Mouse (Mus musculus): ENCODE measurements at regions not wholly inside any gene's neighbourhood (a gene's known extent, or its start where the extent isn't known, plus 50 kb on each side); places are given as distances from the start of the nearest gene placed in this dataset.

DNA sequence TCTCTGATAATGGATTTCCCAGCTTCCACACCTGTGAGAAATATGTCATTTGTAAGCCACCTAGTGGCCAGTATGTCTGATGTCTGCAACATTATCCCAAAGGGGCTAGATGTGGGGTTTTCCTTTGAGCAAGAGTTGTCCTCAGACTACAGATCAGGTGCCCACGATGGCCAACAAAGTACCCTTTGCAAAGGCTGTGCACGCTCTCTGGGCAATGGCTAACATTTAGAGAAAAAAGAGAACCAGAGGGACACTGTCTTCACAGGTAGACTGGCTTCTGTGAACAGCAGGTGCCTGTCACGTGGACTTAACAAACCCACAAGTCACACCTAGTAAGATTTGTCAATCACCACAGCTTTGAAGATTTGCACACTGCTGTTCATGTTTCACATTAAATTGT is 202.0 kb upstream of the Sash1 start:
- H3K27me3 ChIP-seq (replicated peaks; ENCODE audit: control insufficient read depth, insufficient read depth, low read length) = no peaks in the 10 kb centered on the region
- no peaks in the 10 kb centered on the region for H3K36me3 ChIP-seq (ENCODE audit: control insufficient read depth, insufficient read depth, low read length)
- no peaks in the 10 kb centered on the region for H3K9me3 ChIP-seq (ENCODE audit: control insufficient read depth, low read length)
- H3K4me1 ChIP-seq (ENCODE audit: control insufficient read depth, insufficient read depth, low read length) = no peaks in the 10 kb centered on the region
- H3K9ac ChIP-seq (ENCODE audit: low read depth, low read length) = no peak overlapping the region
- no peak overlapping the region for H3K27ac ChIP-seq (ENCODE audit: low read length)
- no peak overlapping the region for H3K4me3 ChIP-seq (ENCODE audit: low read length)
- WGBS = 89% methylated on average over 3 of the region's 3 CpGs
- no peak overlapping the region for H3K4me2 ChIP-seq (ENCODE audit: low read depth, low read length)
- no peak for ATAC-seq

DNA sequence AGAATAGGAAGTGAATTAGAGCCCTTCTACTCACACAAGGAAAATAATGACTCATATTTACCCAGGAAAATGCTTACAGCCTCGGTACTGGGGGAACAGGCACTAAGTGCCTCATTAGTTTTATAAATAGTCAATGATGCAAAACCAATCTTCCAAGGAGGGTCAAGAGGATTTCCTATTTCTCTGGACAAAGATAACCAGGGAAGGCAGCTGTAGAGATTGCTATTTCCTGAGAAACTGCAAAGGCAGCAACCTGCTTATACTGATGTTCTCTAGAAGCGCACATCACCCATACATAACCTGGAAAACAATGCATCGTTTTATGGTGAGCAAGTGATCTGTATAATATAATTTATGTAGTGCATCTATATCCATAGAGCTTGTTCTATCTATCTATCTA is 201.3 kb upstream of the Sash1 start:
- H3K4me1 ChIP-seq (ENCODE audit: control insufficient read depth, insufficient read depth, low read length) = no peaks in the 10 kb centered on the region
- no peaks in the 10 kb centered on the region for H3K36me3 ChIP-seq (ENCODE audit: control insufficient read depth, insufficient read depth, low read length)
- H3K27me3 ChIP-seq (replicated peaks; ENCODE audit: control insufficient read depth, insufficient read depth, low read length) = no peaks in the 10 kb centered on the region
- no peaks in the 10 kb centered on the region for H3K9me3 ChIP-seq (ENCODE audit: control insufficient read depth, low read length)
- H3K4me2 ChIP-seq (ENCODE audit: low read depth, low read length) = no peak overlapping the region
- 71% methylated on average over 3 of the region's 3 CpGs for WGBS
- no peak for ATAC-seq
- H3K4me3 ChIP-seq (ENCODE audit: low read length) = no peak overlapping the region
- H3K9ac ChIP-seq (ENCODE audit: low read depth, low read length) = no peak overlapping the region
- no peak overlapping the region for H3K27ac ChIP-seq (ENCODE audit: low read length)

- Histone ChIP-seq H3K4me1 (ENCODE audit: control insufficient read depth, insufficient read depth, low read length) (no peaks in the 10 kb centered on the region), H3K9ac (ENCODE audit: low read depth, low read length) (no peak overlapping the region), H3K36me3 (ENCODE audit: control insufficient read depth, insufficient read depth, low read length) (no peaks in the 10 kb centered on the region), H3K27ac (ENCODE audit: low read length) (no peak overlapping the region), H3K4me2 (ENCODE audit: low read depth, low read length) (no peak overlapping the region), H3K27me3 (replicated peaks; ENCODE audit: control insufficient read depth, insufficient read depth, low read length) (no peaks in the 10 kb centered on the region), H3K4me3 (ENCODE audit: low read length) (no peak overlapping the region), H3K9me3 (ENCODE audit: control insufficient read depth, low read length) (no peaks in the 10 kb centered on the region)
- 76% methylated on average over 2 of the region's 2 CpGs for WGBS
- no peak for ATAC-seq
Observed at GRCm38 (mm10) chr10:9086666-9087065, 200.8 kb upstream of the Sash1 start.

- Histone ChIP-seq H3K4me1 (ENCODE audit: control insufficient read depth, insufficient read depth, low read length) (no peaks in the 10 kb centered on the region), H3K4me3 (ENCODE audit: low read length) (no peak overlapping the region), H3K27ac (ENCODE audit: low read length) (no peak overlapping the region), H3K36me3 (ENCODE audit: control insufficient read depth, insufficient read depth, low read length) (no peaks in the 10 kb centered on the region), H3K27me3 (replicated peaks; ENCODE audit: control insufficient read depth, insufficient read depth, low read length) (no peaks in the 10 kb centered on the region), H3K9ac (ENCODE audit: low read depth, low read length) (no peak overlapping the region), H3K4me2 (ENCODE audit: low read depth, low read length) (no peak overlapping the region), H3K9me3 (ENCODE audit: control insufficient read depth, low read length) (no peaks in the 10 kb centered on the region)
- 89% methylated on average over 7 of the region's 7 CpGs for WGBS
- ATAC-seq = no peak
Observed at GRCm38 (mm10) chr10:9085441-9085840, 199.6 kb upstream of the Sash1 start.

DNA sequence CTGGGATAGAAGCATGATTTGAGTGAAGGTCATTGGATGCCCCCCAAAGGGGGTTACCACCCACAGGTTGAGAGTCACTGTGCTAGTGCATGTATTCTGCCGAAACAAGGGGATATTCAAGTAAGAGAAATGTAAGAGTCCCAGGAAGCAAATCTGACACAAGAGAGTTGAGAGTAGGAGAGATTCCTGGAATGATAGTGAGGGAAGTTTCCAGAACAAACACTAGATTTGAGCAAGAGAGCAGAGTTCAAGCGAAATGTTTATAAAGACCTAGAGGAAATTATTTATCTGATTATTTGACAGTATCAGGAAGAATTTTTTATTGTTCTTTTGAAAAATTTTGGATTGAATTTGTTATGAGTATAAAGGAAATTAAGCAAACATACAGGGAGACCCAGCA is 189.0 kb upstream of the Sash1 start:
- WGBS = 82% methylated on average over 2 of the region's 2 CpGs
- H3K9ac ChIP-seq (ENCODE audit: low read depth, low read length) = no peak overlapping the region
- no peak overlapping the region for H3K4me2 ChIP-seq (ENCODE audit: low read depth, low read length)
- H3K4me1 ChIP-seq (ENCODE audit: control insufficient read depth, insufficient read depth, low read length) = no peaks in the 10 kb centered on the region
- H3K36me3 ChIP-seq (ENCODE audit: control insufficient read depth, insufficient read depth, low read length) = no peaks in the 10 kb centered on the region
- H3K9me3 ChIP-seq (ENCODE audit: control insufficient read depth, low read length) = no peaks in the 10 kb centered on the region
- no peaks in the 10 kb centered on the region for H3K27me3 ChIP-seq (replicated peaks; ENCODE audit: control insufficient read depth, insufficient read depth, low read length)
- no peak for ATAC-seq
- H3K4me3 ChIP-seq (ENCODE audit: low read length) = no peak overlapping the region
- H3K27ac ChIP-seq (ENCODE audit: low read length) = no peak overlapping the region

GRCm38 (mm10) chr10:9071630-9072029 is 185.8 kb upstream of the Sash1 start:
- H3K4me1 ChIP-seq (ENCODE audit: control insufficient read depth, insufficient read depth, low read length) = no peaks in the 10 kb centered on the region
- H3K9ac ChIP-seq (ENCODE audit: low read depth, low read length) = no peak overlapping the region
- 26% methylated on average over 5 of the region's 5 CpGs for WGBS
- H3K27me3 ChIP-seq (replicated peaks; ENCODE audit: control insufficient read depth, insufficient read depth, low read length) = no peaks in the 10 kb centered on the region
- H3K9me3 ChIP-seq (ENCODE audit: control insufficient read depth, low read length) = no peaks in the 10 kb centered on the region
- H3K4me3 ChIP-seq (ENCODE audit: low read length) = no peak overlapping the region
- ATAC-seq = no peak
- no peak overlapping the region for H3K4me2 ChIP-seq (ENCODE audit: low read depth, low read length)
- no peaks in the 10 kb centered on the region for H3K36me3 ChIP-seq (ENCODE audit: control insufficient read depth, insufficient read depth, low read length)
- no peak overlapping the region for H3K27ac ChIP-seq (ENCODE audit: low read length)

GRCm38 (mm10) chr10:9069608-9070190 is 183.8 kb upstream of the Sash1 start:
- Histone ChIP-seq H3K36me3 (ENCODE audit: control insufficient read depth, insufficient read depth, low read length) (no peaks in the 10 kb centered on the region), H3K9ac (ENCODE audit: low read depth, low read length) (no peak overlapping the region), H3K4me2 (ENCODE audit: low read depth, low read length) (no peak overlapping the region), H3K4me1 (ENCODE audit: control insufficient read depth, insufficient read depth, low read length) (no peaks in the 10 kb centered on the region), H3K27ac (ENCODE audit: low read length) (no peak overlapping the region), H3K9me3 (ENCODE audit: control insufficient read depth, low read length) (no peaks in the 10 kb centered on the region), H3K4me3 (ENCODE audit: low read length) (no peak overlapping the region), H3K27me3 (replicated peaks; ENCODE audit: control insufficient read depth, insufficient read depth, low read length) (no peaks in the 10 kb centered on the region)
- WGBS = 79% methylated on average over 13 of the region's 13 CpGs
- ATAC-seq = no peak

GRCm38 (mm10) chr10:9066566-9066965 is 180.7 kb upstream of the Sash1 start:
- H3K27me3 ChIP-seq (replicated peaks; ENCODE audit: control insufficient read depth, insufficient read depth, low read length) = no peaks in the 10 kb centered on the region
- H3K9ac ChIP-seq (ENCODE audit: low read depth, low read length) = no peak overlapping the region
- H3K27ac ChIP-seq (ENCODE audit: low read length) = no peak overlapping the region
- 71% methylated on average over 3 of the region's 3 CpGs for WGBS
- no peak overlapping the region for H3K4me3 ChIP-seq (ENCODE audit: low read length)
- ATAC-seq = no peak
- H3K4me1 ChIP-seq (ENCODE audit: control insufficient read depth, insufficient read depth, low read length) = no peaks in the 10 kb centered on the region
- no peaks in the 10 kb centered on the region for H3K9me3 ChIP-seq (ENCODE audit: control insufficient read depth, low read length)
- no peaks in the 10 kb centered on the region for H3K36me3 ChIP-seq (ENCODE audit: control insufficient read depth, insufficient read depth, low read length)
- no peak overlapping the region for H3K4me2 ChIP-seq (ENCODE audit: low read depth, low read length)

- H3K27ac ChIP-seq (ENCODE audit: low read length) = no peak overlapping the region
- no peaks in the 10 kb centered on the region for H3K4me1 ChIP-seq (ENCODE audit: control insufficient read depth, insufficient read depth, low read length)
- WGBS = 57% methylated on average over 3 of the region's 3 CpGs
- no peak overlapping the region for H3K4me3 ChIP-seq (ENCODE audit: low read length)
- ATAC-seq = peak; percentile 72; the same call in 1 of the 2 replicates
- no peak overlapping the region for H3K9ac ChIP-seq (ENCODE audit: low read depth, low read length)
- H3K36me3 ChIP-seq (ENCODE audit: control insufficient read depth, insufficient read depth, low read length) = no peaks in the 10 kb centered on the region
- no peaks in the 10 kb centered on the region for H3K9me3 ChIP-seq (ENCODE audit: control insufficient read depth, low read length)
- H3K27me3 ChIP-seq (replicated peaks; ENCODE audit: control insufficient read depth, insufficient read depth, low read length) = no peaks in the 10 kb centered on the region
- H3K4me2 ChIP-seq (ENCODE audit: low read depth, low read length) = no peak overlapping the region
Observed at GRCm38 (mm10) chr10:9061979-9062378, 176.1 kb upstream of the Sash1 start.

DNA sequence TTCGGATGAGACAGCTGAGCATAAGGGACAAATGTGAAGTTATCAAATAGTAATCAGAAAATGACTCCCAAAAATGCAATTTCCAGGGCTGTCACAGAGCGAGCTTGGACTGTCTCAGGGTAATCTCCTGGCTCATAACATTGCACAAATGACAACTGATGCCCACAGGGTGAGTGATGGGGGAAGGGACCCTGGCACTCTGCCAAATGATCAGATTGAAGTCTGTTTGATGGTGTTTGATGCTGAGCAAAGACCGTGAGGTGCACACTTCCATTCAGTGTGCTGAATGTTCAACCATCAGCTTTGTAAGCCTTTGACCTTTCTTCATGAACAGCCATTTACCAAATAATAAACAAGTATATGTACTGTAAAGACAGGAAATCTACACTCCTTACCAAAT is 169.4 kb upstream of the Sash1 start:
- Histone ChIP-seq H3K4me3 (ENCODE audit: low read length) (no peak overlapping the region), H3K4me2 (ENCODE audit: low read depth, low read length) (no peak overlapping the region), H3K36me3 (ENCODE audit: control insufficient read depth, insufficient read depth, low read length) (no peaks in the 10 kb centered on the region), H3K9ac (ENCODE audit: low read depth, low read length) (no peak overlapping the region), H3K27me3 (replicated peaks; ENCODE audit: control insufficient read depth, insufficient read depth, low read length) (no peaks in the 10 kb centered on the region), H3K27ac (ENCODE audit: low read length) (no peak overlapping the region), H3K9me3 (ENCODE audit: control insufficient read depth, low read length) (no peaks in the 10 kb centered on the region), H3K4me1 (ENCODE audit: control insufficient read depth, insufficient read depth, low read length) (no peaks in the 10 kb centered on the region)
- 73% methylated on average over 3 of the region's 3 CpGs for WGBS
- no peak for ATAC-seq
